Mouse (Mus musculus) hindlimb bud, embryonic 11.5 days (tissue): Measurements from ENCODE around the gene Lrrk1.

Experiments used
- DNase-seq: peaks from one replicate; pipeline ENCODE4 v3.0.0-alpha.2; 2012; ENCODE audit warnings: low read depth, low spot score; ENCODE audit errors: extremely low spot score

Gene Lrrk1

DNA sequence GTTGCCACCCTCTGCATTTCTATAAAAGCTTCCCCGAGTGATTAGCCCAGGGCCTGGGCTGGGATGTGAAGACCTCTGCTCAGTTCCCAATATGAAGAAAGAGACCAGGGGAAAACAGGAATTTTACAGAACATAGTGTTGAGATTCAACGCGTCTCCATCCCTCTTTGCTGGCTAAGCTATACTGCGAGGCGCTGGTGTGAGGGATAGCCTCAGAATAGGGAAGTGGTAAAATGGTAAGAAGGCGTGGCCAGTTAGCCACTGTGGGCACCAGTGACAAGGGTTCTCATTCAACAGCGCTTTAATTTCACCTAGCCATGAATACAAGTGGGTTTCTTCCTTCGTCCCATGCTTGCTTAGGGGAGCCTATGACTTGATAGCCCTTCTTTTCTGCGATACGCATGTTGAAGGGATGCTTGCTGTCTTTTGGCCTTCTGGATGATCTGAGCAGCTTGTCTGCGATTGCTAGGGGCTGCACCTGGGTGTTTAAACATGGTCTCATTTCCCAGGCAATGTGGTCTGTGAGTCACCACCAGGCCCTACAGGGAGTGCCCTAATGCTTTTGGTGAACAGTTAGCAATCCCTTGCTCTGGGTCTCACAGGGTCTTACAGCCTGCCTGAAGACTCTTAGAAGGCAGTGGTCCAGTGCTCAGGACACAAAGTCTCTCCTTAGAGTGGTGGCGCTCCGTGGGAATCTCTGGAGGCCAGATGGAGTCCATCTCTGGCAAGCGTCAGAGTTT, 84.1 kb downstream of the Lrrk1 start:
- no peak for DNase-seq

DNA sequence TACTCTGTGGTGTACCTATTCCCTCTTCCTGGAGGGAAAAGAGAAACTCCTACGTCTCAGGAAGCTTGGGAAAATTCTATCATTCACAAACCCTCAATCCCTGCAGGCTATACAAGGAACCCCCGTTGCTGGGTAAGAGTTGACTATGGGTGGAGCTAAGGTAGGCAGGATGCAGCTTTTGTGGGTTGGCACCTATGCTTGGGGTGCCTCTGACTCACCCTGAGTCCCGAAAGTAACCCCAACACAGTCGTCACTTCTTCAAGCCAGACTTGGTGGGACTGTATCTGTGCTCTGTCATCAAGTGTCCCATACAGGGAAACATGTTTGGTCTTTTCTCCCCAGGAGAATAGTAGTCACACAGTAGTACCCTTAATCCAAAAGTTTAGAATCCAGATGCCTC, 86.7 kb downstream of the Lrrk1 start:
- no peak for DNase-seq

DNA sequence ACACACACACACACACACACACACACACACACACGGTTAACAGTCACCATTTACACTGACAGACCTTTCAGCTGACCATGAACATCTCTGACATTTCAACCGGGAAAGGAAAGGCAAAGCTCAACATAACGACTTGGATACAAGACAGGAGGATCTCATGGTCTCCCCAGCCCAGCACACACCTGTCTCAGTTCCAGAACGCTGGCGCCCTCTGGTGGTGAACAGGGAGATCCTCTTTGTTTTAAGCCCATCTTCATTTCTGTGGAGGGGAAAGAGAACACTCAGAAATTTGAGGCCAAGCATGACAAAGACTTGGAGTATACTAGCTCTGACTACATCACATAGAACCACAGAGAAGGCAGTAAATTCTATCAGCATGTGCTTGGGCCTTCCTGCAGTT, 87.5 kb downstream of the Lrrk1 start:
- peak; percentile 61 for DNase-seq

DNA sequence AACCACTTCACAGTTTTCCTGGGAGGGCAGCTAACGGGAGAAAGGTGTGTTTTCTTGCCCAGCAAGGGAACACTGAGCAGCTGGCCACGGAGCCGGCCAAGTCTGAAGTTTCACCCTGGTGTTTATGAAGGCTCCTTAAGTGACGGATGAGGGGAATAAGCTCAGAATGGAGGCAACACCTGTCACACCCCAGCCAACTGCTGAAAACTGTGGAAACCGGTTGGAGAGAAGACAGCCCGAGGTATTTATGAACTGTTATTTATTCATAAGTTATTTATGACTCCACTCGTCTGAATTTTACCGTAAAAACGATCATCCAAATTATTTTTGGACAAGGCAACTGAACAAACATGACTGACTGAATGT, 90.5 kb downstream of the Lrrk1 start:
- no peak for DNase-seq

DNA sequence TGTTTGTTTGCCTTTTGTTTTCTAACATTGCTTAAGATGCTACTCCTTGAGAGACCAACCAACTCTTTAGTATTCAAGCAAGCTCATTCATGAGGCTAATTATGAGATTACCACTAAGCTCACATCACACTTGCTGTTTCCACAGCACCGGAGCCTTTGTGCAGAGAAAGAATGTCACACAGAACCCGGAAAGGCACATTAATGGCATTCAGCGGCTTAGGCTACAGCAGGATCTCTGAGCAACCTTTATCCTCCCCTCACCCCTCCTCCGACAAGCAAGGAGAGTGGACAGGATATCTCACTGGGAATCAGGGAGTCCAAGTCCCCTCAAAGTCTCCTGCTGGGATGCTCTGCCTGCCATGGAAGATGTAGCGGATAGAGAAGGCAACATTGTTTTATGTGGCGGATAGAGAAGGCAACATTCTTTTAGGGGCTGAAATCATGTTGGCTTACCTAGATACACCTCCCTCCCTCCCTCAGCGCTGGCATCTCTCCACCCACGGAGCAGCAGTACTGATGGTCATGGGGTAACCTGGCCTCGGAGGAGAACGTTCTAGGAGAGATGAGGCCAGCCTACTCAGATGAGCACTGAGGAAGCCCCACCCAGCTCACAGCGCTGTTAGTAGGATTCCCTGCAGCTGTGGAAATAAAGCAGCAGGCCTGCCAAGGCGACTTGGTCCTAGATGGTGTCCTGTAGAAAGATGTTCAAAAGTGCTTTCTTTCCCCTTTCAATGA, 91.1 kb downstream of the Lrrk1 start:
- DNase-seq = no peak

DNA sequence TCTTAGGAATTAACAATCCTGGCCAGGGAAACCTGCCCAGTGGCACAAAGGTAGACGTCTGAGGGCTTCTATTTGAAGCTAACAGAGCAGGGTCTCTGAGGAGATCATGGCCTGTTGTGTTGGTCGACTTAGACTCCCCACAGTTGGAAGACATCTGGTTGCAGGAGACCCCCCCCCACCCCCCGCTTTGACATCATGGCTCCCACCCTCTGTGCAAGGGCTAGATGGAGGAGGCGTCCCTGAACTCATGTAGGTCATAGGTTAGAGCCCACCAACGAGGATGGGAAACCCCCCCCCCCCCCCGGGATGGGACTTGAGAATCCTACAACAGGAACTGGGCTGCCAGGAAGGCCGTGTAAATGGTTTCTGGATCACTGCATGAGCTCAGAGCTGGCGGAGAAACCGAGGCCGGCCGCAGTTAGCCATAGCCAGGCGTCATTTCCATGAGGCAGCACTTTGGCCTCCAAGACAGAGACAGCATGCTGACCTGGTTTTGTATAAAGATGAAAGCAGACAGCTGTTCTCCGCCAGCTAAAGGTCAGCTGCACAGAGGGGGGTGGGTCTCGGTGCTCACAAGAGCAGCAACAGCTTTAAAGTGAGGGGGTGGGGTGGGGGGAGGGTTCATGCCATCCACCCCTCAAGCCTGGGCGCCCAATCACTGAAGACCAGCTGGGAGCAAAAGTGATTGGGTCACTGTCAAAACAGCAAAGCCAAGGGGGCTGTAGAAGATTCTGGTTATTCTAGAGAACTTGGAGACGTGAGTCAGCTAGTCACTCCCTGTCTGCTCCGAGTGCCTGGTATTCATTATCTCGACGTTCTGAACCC, 95.4 kb downstream of the Lrrk1 start:
- no peak for DNase-seq

DNA sequence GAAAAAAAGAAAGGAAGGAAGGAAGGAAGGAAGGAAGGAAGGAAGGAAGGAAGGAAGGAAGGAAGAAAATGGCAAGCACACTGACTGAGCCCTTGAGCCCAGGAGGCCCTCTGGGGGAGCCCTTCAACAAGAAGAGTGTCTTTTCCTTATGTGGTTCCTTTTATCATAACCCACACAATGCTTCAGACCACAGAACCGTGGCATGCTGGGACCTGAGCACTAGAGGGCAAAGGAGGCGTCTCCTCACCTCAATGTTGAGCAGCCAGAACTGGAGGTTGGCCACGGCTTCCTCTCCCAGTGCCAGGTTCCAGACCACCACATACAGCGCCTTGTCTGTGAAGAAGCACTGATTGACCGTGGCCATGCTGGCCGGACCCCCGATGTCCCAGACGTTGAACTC, 96.1 kb downstream of the Lrrk1 start:
- no peak for DNase-seq

DNA sequence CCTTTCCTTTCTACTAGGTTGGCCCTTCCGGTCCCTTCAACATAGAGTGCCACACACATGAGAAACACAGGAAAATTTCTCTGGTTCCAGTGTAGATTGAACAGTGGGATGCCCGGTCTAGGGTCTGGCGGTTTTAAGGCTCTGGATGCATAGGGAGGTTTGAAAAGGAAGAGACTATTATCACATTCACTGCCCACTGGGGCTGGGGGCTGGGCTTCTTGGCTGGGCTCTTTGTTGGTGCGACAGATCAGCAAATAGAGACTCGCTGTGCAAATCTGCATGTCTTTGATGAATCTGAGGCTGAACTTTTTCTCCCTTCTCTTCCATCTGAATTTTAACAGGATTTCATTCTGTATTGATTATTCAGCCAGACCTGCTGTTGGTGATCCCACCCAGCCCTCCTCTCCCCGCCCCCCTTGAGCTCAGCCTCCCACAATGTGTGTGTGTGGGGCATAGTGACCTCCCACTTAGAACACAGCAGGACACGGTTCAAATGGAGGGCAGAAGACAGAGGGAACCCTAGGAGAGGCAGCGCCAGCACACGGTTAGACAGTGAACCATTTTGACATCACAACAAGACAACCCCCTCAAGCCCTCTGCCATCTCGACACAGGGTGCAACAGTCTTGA, 105.1 kb downstream of the Lrrk1 start:
- no peak for DNase-seq

DNA sequence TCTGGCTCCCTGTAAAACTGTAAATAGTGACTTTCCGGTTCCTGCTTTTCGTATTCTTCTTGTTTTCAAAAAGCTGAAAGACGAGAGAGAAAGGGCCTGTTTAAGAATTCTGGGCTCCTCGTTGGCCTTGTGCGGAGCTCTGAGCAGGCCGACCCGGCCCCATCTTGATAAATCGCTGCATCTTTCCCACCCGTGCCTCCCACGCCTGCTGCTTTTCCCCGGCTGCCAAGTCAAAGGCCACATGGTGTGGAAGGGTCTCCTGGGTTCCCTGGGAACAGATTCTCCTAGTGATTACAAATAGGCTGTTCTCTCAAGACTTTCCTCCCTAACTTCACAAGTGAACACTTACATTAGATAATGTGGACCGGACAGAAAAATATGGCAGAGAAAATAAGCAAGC, 105.9 kb downstream of the Lrrk1 start:
- DNase-seq = no peak

DNA sequence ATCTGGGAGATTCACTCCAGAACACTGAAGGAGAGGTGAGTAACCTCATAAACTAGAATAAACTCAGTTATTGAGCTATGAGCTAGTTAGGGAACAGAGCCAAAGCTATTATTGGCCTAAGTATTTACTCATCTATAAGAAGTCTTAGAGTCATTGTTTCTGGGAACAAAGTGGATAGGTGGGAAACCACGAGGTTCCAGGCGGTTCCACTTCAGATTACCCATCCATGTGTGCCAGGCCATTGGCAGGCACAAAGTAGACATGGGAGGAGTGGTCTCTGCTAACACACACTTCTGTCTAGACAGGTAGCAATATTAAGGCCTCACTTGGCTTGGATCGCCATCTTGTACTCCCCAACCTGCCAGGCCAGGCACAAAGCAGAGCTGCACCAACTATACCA, 110.1 kb downstream of the Lrrk1 start:
- DNase-seq = no peak

DNA sequence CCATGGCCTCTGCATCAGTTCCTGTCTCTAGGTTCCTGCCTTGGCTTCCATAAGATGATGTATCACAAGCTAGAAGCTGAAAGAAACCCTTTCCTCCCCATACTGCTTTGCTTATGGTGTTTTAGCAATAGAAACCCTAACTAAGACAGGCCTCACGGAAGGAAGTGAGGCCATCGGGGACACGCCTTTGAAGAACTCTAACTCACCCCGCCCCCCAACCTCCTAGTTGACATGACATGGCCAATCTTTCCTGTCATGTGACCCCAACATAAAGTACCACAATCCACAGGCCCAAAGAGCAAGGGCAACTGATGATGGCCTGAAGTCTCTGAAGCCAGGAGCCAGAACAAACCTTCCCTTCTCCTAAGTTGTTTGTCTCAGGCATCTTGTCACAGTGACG, 114.7 kb downstream of the Lrrk1 start:
- DNase-seq = no peak

DNA sequence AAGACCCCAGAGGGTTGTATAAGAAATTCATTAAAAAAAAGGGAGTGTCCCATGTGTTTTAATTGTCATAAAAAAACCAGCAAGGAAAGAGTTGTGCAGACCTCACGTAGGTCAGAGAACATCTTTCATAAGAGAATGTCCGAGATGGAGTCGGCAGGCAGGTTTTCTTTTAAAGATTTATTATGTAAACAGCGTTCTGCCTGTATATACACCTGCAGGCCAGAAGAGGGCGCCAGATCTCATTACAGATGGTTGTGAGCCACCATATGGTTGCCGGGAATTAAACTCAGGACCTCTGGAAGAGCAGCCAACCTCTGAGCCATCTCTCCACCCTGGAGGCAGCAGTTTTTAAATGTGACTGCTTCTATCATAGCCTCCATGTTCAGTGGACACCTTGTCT, 116.9 kb downstream of the Lrrk1 start:
- no peak for DNase-seq

DNA sequence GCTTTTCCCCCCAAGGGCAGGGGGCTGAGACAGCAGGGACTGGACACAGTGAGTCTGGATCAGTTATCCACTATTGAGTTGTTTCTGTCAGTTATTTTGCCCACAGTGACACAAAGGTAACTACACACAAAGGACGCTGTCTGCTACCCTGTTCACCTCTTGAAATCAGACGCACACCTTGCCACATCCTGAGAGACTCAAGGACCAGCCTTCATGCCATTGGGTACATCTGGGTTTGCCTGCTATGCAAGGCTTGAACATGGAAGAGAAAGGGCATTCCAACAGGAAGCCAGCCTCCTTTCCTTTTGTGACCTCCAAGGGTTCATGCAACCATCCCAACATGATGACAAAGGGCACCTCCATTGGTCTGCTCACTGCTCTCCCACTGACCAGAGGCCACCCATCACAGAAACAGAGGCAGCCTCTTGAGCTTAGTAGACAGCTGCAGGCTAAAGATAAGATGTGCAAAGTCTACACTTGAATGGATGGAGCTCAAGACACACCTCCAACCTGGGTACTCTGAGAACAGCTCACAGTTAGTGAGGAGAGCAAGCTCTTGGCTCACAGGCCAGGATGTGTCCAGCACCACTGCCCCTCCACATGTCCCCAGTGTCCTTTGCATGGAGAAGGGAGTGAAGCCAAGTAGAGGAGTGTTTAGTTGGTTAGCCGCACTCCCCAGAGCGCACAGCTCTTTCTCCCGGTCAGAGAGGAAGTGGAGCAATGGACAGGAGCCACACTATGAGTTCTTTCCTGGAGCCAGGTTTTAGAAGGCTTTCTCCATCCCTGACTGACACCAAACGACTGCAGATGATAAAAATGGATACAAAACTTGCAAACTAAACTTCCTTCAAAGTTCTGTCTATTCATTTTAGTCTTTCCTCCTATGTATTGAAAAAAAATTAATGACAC, 121.0 kb downstream of the Lrrk1 start:
- DNase-seq = no peak

DNA sequence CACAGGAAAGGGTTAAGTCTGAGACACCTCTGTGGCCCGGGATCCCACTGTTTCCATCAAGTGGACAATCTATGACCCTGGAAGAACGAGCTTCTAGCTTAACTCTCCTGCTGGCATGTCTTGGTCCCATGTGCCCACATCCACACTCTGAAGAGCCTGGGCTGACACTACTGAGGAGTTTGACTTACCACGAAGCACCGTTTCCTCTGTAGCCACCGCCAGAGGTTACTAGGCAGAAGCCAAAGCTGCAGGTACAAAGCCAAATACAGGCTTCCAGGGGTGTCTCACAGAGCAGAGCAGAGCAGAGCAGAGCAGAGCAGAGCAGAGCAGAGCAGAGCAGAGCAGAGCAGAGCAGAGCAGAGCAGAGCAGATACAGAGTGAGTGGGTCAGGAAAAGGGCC, 124.7 kb downstream of the Lrrk1 start:
- DNase-seq = no peak

DNA sequence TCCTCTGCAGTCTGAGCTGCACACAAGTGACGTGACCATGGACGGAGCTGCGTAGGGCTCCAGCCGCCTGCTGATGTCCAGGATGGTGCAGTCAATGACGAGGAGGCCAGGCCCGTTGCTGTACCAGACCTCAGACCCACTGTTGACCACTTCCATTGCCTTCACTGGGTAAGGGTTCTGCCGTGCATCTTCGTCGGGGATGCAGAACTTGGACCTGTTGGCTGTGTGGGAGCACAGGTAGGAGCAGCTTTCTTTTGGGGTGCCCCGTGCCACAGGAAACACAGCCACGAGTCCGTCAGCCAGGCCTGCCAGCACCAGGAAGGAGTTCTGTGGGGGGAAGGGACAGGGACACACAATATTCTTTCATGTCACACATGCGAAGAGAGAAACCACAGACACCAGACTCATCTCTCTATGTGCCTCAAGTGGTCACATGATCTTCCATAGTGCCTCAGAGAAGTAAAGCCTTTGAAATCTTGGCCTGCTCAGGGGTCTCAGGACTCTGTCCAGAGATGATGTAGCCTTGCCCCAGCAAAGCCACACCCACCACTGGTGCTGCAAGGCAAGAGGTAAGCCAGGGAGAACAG, 125.5 kb downstream of the Lrrk1 start:
- no peak for DNase-seq

DNA sequence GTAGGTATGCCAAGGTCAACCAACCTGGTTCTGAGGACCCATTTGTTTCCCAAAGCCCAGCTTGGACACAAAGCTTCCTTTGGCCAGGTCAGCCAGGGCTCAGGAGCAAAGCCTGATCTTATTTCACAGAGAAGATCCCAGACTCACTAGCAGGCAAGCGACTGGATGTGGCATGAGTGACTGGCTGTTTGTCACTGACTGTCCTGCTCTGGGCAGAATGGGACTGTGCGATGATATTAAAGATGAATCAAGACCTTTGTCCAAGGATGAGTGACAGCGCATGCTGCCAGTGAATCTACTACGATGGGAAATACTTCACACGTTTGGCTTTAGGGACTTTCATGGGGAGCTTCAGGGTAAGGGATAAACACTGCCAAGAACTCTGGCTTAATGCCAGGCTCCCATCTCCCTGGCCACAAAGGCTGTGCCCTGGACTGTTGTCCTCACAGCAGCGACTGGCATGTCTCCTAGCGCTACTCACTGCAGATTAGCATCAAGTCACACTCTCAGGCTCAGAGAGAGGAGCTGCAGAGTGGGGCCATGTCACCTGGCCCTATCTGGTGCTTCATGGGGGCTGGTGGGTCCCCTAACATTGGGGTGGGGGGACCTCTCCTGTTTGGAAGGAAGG, 127.3 kb downstream of the Lrrk1 start:
- no peak for DNase-seq

DNA sequence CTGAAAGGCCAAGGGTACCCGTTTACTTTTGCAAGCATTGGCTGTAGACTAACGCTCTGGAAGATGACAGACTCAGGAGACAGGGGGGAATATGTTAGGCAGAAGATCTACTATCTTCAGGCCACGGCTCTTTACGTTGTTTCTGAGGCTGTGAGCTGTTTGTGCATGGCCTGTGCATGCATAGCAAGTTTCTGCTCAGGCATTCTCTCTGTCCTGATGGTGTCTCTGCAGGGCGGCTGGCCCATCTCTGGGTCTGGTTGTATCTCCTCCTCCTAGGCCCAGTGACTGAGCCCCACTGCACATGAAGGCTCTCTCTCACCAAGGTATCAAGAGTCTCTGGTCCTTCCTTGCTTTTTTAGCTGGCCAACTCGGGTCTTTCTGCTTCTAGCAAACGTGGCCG, 127.9 kb downstream of the Lrrk1 start:
- no peak for DNase-seq

DNA sequence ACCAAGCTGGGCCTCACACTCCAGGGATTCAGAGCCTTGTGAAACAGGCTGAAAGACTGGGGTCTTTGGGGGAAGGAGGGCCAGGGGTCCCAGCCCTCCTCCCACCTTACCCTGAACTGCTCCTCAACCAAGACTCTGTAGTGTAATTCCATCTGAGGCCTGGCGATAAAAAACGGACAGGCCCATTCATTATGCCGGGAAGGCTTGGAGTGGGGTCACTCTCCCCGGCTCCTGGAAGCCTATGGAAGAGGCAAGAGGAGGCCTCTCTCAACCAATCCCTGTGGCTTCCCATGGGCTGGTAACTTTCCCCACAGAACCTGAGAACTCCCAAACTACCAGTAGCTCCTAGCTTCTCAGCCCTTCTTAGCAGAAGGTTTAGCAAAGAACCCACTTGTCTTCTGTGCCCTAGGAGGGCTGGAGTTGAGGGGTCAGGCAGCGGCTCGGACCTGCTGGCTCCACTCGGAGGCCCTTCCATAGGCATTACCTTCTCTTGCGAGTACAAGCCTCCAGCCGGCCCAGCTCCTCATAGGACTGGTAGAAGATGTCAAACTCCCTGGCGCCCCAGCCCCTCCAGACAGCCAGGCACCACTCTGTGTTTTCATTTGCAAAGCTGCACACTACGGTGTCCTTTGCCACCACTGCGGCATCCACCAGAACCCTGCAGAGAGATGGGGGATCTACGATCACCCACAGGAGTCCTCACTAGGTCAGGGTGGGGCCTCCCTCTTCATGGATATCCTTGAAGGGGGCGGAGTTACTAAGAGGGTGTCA, 128.5 kb downstream of the Lrrk1 start:
- DNase-seq = no peak

DNA sequence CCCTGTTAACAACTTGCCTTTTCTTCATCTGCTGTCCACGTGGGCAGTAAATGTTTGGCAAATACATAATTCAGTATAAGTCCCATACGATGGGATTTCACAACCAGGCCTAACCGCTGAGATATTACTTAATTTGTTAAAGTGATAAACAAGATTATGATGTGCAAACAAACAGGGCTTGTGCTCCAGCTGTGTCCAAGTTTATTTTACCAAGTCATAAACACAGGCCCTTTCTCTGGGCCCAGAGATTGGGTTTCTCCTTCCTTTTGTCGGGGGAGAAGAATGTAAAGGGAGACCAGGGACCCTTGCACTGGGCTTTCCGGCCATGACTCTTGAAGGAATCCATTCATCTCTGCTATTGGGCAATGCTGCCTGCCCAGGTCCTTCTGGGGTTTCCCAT, 129.2 kb downstream of the Lrrk1 start:
- no peak for DNase-seq
